Mouse (Mus musculus): ENCODE data around the gene Dnaja3. TPM values are rescaled to one million over a fixed set of nuclear protein-coding genes. Genes with fewer than 3 reads are reported as not detected.

Gene Dnaja3
- total RNA-seq, 1 experiment from 2014 or later: 166 TPM

DNA sequence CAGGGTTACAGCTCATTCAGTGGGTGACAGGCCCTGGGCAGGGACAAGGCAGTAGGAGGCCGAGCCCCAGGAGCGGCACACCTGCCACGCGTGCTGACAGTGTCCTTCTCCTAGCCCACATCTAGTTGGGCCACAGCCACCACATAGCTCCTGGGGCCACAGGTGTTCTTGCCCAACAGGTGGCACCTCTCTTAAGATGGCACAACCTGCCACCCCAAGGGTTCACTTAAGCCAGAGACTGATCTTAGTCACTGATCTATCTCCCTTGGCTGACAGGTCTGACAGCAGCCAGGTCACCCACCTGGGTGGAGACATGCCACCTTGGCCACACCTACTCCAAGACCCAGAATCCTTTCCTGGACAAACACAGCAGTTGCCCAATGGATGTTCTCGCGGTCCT lies 3.1 kb downstream of the Dnaja3 start:
- no peak for DNase-seq

DNA sequence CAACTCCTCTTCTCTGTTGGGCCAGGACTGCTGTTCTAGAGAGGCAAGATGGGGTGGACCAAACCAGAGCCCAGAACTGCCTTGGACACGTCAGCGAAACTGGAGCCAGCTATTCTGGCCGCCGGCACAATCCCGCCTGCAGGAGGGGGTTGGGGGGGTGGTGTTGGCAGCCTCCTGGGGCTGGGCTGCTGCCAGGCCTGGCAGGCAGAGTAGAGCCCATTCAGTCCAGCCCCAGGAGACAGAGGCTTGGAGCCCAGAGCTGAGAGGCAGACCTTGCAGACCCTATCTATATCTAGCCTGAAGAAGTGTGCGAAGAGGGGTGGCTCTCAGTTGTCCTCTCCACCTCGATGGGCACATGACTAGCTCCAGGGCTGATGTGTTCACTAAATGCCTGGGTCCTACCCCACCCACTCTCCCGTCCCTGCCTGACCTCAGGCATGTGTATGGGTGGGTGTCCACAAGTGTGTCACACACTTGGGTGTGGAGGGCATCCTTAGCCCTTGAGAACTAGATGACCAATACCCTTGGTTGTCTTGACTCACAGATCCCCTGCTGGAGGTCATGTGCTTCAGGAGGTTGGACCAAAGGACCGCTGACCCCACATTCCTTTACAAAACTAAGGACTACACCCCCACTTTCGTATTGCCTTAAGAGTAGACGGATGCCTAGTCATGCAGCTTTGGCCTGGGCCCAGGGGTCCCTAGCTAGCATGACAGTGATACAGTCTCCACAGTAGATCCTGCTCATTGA lies 4.1 kb downstream of the Dnaja3 start:
- peak; percentile 91 for DNase-seq

DNA sequence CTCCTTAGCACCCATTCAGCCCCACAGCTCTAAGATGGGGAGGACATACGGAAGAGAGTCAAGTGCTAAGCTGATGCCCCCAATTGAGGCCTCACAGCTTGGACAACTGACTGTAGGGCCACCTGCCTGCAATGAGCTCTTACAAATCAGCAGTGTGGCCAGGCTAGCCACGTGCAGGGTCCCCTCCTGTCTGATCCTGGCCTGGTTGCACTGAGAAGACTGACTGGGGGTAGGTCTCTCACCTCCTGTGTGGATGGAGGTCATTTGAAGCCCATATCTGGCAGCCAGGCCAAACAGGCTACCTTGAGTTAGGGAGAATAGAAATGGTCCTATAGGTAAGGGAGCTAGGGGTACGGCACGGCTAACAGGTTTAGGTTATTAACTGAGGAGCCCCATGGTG lies 6.1 kb downstream of the Dnaja3 start:
- DNase-seq: no peak

DNA sequence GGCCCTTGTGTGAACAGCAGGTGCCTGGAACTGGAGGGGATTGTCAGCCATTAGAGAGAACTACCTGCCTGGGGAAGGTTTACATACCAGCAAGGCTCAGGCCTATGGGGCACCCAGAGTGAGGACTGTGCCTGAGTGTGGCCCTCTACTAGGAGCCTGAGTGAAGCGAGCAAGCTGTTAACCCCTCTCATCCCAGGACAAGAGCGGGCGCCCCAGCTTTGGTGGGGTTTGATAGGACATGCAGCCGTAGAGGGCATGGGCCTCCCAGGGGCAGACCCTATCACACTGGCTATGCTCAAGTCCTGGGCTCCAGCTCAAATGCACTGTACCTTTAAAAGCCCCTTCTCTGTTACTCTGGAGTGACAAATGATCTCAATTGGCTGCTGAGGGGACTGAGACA lies 7.0 kb downstream of the Dnaja3 start:
- no peak for DNase-seq

DNA sequence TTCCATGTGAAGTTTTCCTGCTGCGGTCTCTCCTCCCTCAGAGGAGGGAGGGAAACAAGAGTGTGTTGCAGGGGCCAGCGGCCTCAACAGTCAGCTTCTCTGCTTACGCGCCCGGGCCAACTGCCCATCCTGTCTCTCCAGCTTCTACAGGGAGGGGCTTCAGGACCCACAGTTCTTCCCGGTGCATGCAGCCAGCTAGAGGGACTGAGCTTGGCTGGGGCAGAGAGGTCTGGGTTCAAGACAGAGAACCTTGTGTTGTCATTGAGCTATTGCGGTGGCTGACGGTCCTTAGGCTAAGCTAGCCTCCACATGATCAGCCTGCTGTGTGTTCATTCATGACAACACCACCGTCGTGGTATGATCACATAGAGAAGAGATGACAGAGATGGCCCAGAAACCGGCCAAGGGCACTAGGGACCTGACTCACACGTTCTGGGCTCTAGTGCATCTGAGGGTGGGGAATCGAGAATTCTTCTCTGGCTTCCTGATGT lies 7.9 kb downstream of the Dnaja3 start:
- DNase-seq: peak; percentile 72

DNA sequence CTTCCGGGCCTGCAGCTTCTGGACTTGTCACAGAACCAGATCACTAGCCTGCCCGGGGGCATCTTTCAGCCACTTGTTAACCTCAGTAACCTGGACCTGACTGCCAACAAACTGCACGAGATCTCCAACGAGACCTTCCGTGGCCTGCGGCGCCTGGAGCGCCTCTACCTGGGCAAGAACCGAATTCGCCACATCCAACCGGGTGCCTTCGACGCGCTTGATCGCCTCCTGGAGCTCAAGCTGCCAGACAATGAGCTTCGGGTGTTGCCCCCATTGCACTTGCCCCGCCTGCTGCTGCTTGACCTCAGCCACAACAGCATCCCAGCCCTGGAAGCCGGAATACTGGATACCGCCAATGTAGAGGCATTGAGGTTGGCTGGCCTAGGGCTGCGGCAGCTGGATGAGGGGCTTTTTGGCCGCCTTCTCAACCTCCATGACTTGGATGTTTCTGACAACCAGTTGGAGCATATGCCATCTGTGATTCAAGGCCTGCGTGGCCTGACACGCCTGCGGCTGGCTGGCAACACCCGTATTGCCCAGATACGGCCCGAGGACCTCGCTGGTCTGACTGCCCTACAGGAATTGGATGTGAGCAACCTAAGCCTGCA lies 8.7 kb downstream of the Dnaja3 start:
- no peak for DNase-seq

DNA sequence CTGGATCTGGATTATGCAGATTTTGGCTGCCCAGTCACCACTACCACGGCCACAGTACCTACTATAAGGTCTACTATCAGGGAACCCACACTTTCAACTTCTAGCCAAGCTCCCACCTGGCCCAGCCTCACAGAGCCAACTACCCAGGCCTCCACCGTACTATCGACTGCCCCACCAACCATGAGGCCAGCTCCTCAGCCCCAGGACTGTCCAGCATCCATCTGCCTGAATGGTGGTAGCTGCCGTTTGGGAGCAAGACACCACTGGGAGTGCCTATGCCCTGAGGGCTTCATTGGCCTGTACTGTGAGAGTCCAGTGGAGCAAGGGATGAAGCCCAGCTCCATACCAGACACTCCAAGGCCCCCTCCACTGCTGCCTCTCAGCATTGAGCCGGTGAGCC lies 9.4 kb downstream of the Dnaja3 start:
- no peak for DNase-seq

DNA sequence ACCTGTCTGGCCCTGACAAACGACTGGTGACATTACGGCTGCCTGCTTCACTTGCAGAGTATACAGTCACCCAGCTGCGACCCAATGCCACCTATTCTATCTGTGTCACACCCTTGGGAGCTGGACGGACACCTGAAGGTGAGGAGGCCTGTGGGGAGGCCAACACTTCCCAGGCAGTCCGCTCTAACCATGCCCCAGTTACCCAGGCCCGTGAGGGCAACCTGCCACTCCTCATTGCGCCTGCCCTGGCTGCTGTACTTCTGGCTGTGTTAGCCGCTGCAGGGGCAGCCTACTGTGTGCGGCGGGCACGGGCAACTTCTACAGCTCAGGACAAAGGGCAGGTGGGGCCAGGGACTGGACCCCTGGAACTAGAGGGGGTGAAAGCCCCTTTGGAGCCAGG lies 9.9 kb downstream of the Dnaja3 start:
- DNase-seq: no peak

DNA sequence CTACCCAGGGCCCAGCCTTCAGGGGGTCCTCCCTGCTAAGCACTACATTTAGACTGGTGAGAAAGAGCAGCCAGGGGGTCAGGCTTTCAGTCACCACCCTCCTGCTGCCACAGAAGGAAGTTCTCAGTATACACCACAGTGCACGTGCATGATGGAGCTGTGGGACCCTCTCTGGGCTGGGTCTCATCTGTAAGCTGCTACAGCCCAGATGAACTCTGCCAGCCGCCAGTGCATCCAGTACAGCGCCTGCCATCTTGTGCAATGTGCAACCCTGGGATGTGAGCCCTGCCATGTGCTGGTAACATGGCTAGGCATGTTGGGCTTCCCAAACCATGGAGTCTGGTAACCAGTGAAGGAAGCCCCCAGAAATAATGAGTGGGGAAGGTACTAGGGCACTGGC lies 10.4 kb downstream of the Dnaja3 start:
- DNase-seq: no peak

DNA sequence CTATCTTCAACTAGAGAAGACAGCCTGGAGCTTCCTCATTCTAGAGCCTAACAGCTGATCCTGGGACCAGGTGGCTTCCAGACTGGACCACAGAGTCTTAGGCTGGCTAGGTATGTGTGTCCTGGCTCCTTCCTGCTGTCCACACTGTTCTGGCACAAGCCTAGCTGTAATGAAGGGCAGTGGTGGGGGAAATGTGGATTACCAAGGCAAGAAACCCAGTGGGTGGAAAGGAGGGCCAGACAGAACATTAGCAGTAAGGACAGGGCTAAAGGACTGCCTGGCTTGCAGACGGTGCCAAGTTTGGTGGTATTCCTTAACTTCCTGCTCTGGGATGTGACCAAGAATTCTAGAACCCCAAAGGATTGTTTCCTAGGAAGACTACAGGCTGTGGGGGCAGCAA lies 11.3 kb downstream of the Dnaja3 start:
- no peak for DNase-seq

DNA sequence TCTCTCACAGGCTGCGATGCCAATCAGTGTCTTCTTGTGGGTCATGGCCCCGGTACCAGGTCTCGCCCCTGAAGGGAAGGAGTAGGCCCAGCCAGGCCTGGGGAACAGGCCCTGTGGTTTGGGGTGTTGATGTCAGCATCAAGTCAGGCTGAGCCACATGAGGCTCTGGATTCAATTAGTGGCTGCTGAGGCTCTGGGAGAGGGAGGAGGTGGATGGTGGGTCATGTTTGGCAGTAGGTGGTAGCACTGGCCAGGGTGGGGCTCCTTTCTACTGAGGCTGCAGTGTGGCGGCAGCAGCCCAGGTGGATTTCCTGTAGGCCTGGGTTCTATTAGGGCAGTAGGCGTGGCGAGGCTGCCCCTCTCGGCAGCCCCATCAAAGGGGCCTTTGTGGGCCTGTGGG lies 11.8 kb downstream of the Dnaja3 start:
- peak; percentile 20 for DNase-seq

DNA sequence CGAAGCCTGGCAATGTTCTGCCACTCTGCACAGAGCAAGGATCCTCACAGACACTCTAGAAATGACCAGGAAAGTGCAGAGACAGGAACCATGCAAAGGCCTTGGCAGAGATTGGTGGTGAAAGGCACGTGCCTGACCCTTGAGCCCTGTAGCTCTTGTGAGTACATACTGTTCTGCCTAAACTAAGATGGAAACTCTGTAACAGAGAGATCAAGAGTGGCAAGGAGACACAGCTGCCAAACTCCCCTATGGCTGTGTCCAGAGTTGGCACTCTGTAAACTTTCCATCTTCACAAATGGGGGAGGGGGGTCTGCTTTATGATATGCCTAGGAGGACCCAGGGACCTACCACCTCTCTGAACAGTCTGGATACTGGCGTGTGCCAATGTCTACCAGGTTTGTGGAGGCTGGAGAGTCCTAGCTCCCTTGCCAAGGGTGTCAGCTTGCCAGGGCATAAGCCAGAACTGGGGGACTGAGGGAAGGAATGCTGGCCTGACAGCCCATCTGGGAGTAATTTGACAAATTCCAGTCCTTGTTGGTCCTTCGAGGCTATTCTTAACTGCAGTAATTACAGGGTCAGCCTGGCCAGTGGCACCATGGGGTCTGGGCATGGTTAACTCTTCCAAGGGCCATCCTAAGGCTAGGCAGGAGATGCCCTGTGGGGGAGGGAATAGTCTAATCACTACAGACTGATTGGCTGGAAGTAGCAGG lies 13.1 kb downstream of the Dnaja3 start:
- peak; percentile 65 for DNase-seq

DNA sequence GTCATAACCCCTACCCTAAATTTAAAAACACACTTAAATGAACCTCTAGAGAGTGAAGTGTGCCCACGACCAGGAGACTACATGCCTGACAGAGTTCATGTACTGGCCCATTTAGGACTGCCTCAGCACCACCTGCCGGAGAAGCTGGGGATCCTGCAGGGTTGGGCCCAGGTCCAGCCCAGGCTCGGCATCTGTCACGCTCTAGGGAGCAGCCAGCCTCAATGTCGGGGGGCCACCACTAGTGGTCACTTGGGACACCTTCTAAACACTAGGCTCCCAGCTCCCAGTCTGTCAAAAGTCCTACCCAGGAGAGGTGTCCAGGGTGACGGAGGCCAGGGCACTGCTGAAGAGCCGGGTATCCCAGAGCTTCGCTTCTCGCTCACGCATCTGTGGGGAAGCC lies 14.9 kb downstream of the Dnaja3 start:
- DNase-seq: peak; percentile 30

DNA sequence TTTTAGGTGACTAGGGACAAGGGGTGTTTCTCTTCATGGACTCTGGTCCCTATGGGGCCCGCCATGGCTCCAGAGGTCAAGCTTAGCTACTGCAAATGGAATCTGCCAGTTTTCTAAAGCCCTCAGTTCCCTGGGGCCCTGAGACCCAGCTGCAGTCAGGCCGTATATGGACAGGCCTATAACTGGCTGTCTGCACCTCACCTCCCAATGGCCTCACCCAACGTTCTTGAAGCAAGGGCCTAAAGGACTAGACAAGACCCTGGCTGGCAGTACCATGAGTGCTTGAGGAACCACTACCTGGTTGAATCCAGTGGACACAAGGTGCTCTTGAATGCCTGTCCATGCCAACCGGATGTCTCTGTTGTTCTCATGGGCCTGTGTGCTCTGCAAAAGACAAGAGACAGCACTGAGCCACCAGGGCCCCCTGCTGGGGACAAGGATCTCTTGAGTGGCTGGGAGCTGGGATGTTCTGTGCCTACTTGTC lies 15.5 kb downstream of the Dnaja3 start:
- DNase-seq: peak; percentile 53

DNA sequence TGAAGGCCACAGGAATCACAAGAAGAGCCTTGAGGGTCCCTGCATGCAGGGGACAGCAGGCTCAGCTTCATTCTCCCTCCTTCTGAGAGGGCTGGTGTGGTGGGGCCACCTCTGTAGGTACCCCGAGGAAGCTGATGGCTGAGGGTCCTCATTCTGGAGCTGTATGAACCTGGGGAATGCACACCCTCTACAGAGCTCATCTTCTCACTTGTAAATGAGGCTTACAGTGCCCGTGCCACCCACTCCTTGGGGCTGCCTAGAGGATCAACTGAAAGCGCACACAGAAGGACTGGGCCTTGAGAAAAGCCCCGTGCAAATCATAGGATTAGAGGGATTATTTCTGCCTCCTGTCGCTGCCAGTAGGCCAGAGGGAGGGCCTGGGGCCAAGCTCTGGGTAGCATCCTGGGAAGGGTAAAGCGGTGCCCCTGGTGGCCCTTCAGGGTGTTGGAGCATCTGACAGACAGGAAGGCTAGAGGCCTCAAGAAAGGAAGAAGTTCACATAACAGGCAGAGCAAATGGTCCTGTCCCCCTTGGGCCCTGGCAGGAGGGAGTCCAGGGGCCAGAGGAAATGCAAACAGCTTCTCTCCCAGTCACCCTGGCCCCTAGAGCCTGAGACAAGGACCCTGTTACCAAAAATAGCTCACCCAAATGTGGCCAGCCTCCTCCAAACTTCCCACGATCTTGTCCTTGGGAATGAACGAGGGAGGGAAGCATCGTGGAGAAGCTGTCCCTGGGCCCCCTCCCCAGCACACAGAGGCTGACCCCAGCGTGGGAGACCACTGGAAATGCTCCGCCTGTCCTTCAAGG lies 16.2 kb downstream of the Dnaja3 start:
- DNase-seq: peak; percentile 49

DNA sequence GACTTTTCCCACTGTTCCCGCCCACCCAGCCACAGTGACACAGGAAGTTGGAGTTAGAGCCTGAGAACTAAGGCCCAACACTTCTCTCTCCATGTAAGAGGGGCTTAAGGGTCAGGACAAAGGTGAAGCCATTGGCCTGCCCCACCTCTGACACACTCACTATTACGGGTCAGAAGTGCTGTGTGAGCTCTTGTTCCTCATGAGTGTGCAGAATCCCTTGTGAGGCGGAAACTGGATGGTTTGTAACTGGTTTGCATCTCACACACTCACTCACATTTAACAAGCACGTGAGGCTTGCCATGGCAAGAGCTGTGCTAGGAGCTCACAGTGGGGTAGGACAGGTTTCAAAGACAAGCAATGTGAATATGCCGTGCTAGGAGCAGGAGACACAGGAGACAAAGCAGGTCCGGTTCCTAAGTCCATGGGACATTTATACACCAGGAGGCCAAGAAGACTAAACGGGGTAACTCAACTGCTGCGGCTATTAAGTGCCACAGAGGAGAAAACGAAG lies 16.8 kb downstream of the Dnaja3 start:
- DNase-seq: no peak

DNA sequence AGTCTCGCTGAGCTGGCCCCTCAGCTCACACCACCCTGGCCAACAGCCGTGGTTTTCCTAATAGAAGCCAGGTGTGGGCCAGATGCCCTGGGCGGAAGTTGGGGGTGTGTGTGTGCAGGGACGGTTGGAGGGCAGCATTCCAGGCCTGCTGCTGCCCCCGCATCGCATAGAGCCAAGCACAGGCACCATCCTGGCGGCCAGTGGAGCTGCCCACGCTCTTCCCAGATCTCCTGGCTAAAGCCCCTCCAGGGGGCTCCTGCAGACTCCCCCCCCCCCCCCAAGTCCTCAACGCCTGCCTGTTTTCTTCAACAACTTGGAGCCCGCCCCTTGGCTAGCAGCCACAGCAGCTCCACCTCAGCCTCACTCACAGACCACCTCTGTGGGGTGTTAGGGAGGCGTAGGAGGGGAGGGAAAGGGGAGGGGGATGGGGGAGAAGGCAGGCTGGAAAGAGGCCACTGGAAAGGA lies 19.0 kb downstream of the Dnaja3 start:
- DNase-seq: no peak

DNA sequence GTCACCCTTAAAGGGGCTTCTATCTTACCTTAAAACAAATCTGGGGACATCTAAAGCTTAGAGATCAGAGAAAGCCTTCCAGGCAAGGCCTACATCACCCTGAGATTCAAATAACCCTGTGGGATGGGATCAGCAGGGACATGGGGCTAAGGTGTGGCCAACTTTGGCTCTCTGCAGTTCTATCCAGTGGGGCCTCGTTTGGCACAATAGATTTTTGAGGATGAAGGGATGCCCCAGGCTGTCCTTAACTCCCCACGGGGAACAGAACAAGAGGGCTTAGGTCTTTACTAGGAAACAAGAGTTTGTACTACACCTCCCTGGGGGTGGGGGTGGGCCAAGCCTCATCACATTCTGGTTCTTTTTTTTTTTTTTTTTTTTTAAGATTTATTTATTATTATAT lies 19.5 kb downstream of the Dnaja3 start:
- DNase-seq: no peak

DNA sequence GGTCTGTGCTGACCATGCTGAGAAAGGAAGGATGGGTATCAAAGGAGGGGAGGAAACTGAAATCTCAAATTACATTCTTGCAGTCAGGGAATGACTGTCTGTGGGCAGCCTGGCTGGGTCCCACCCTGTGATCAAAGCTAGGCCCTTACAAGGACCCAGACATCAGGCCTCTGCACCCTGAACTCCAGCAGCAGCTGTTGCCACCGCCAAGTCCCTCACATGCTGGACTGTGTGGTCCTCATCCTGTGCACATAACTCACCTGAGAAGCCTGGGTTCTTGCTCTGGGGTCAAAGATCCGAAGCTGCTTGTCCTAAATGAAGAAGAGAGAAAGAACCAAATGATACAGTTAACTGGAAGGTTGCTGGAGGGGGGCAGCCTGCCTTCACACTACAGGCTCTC lies 21.8 kb downstream of the Dnaja3 start:
- DNase-seq: no peak

DNA sequence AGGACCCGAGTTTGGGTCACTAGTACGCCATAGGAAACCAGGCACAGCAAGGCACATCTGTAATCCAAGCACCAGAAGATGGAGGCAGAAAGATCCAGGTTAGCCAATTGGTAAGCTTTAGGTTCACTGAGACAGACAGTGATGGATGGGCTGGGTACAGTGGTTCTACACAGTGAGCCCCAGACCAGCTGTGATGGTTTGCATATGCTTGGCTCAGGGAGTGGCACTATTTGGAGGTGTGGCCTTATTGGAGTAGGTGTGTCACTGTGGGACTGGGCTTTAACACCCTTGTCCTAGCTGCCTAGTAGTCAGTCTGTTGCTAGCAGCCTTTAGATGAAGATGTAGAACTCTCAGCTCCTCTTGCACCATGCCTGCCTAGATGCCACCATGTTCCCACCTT lies 24.0 kb downstream of the Dnaja3 start:
- no peak for DNase-seq

DNA sequence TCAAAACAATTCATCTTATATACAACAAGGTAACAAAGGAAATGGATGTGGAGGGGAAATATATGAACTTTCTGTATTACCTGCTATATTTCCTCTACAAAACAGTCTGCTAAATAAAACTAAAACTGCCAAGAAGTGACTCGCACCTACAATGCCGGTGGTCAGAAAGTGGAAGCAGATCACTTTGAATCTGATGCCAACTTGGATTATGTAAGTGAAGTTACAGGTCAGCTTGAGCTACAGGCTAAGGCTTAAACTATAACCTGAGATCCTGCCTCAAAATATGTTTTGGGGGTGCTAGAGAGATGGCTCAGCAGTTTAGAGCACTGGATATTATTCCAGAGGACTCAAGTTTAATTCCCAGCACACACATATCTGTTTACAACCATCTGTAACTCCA lies 25.9 kb downstream of the Dnaja3 start:
- DNase-seq: no peak

DNA sequence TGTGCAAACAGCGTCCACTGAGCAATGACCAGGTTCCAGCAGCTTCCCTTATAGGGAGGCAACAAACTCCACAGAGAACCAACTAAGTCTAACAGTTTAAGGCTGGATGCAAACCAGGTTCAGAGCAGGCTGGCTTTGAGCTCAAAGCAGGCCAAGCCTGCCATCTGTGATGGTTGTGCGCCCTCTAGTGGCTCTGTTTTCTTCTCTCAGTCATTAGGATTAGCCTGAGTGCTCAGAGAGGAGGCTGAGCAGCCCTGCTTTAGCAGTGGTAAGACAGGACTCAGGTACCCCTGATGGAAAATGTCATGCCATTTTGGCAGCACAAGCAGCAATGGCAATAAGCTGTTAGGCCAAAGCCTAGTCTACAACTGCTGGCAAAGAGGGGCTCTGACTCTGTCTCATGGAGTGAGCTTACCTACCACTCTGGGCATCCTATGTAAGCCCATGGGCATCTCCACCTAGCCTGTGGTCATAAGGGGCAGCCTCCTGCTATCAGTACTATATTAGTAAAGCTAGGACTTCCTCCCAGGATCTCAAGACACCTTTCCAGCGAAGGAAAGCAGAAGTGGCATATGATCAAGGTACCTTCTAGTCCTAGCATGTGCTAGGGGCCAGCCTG lies 27.5 kb downstream of the Dnaja3 start:
- peak; percentile 93 for DNase-seq
